Mouse (Mus musculus) forebrain, embryonic 15.5 days (tissue): Measurements from ENCODE around the gene Galm. TPM values are rescaled to one million over a fixed set of nuclear protein-coding genes. Genes with fewer than 3 reads are reported as not detected.

Experiments
- ATAC-seq: fragments of 200-750 bp; cut with Nextera tagmentation; replicated peaks from 2 replicates; pipeline ENCODE4 v1.8.0; 2017; ENCODE audit warnings: mild to moderate bottlenecking, moderate TSS enrichment, moderate library complexity
- H3K27ac ChIP-seq: fragments of 300-500 bp; sonication (generic); replicated peaks from 2 replicates; pipeline ENCODE4 v1.5.1; 2015; ENCODE audit warnings: mild to moderate bottlenecking, inconsistent platforms
- H3K27me3 ChIP-seq: fragments of 300-500 bp; sonication (generic); 2 replicates; pipeline ENCODE4 v1.6.1; 2015; ENCODE audit warnings: inconsistent platforms
- H3K36me3 ChIP-seq: fragments of 300-500 bp; sonication (generic); 2 replicates; pipeline ENCODE4 v1.6.1; 2015; ENCODE audit warnings: mild to moderate bottlenecking, inconsistent platforms
- H3K4me1 ChIP-seq: fragments of 300-500 bp; sonication (generic); 2 replicates; pipeline ENCODE4 v1.6.1; 2015; ENCODE audit warnings: inconsistent platforms
- H3K4me2 ChIP-seq: fragments of 300-500 bp; sonication (generic); replicated peaks from 2 replicates; pipeline ENCODE4 v1.6.1; 2015; ENCODE audit warnings: mild to moderate bottlenecking, inconsistent platforms
- H3K4me3 ChIP-seq: fragments of 300-500 bp; sonication (generic); 2 replicates; pipeline ENCODE4 v1.5.1; 2015; ENCODE audit warnings: mild to moderate bottlenecking, inconsistent platforms
- H3K9ac ChIP-seq: fragments of 300-500 bp; sonication (generic); replicated peaks from 2 replicates; pipeline ENCODE4 v1.6.1; 2015; ENCODE audit warnings: mild to moderate bottlenecking, inconsistent platforms
- H3K9me3 ChIP-seq: fragments of 300-500 bp; sonication (generic); 2 replicates; pipeline ENCODE4 v1.6.1; 2016; ENCODE audit warnings: inconsistent platforms
- WGBS: fragments of 180-500 bp; shearing (Covaris S2); methylation state at CpG from one replicate; pipeline ENCODE4 v1.1.7; 2015; ENCODE audit warnings: mixed read lengths; 5-methylcytosine and 5-hydroxymethylcytosine counted together
- polyA plus RNA-seq: library from polyadenylated mRNA; unstranded; fragments of >200 nt; fragmentation: Nextera tagmentation; extraction: Ambion mirVana; gene quantifications from 2 replicates; pipeline ENCODE4 v1.2.1, GENCODE M21; 2015

The Galm gene
- 2.0 and 2.4 TPM in 2 replicates for polyA plus RNA-seq

DNA sequence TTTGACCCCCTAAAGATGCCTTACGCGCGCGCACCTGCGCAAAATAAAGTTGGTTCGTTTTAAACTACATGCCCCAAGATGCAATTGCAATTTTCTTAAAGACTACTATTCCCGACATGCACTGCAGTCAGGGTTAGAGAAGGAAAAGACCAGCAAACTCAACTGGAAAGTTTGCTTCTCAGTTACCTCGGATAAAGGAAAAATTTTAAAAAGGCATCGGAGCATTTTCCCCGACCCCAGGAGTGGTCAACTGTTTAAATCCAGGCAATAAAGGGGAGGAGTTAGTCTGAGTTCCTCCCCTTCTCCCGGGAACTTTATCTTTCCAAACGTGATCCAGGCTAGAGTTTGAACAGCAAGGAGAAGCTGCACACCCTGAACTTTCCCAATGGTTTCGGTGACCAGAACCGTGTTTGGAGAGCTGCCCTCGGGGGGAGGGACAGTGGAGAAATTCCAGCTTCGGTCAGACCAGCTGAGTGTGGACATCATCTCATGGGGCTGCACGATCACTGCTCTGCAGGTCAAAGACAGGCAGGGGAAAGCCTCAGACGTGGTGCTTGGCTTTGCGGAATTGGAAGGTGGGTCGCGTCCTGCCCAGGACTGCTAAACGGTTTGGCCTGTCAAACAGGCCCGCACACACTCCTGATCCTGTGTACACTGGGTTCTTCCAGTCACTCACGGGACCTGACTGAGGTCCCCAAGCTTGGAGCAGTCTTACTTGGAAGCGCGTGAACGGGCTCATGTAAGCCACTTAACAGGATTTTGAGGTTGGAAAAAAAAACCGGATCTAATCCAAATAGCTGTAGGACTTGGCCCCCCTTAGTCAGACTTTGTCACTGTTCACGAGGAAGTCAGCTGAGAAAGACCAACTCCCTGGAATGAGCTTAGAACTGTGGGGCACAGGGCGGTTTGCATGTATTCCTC, at the start of gene Galm:
TSS of gene Galm (plus strand) at position 141 of the 921 bp plus-strand sequence.
- peak within 1 kb of the TSS; percentile 42 for H3K4me3 ChIP-seq
- H3K27ac ChIP-seq: no peak within 1 kb of the TSS
- H3K36me3 ChIP-seq: no peaks in the 10 kb centered on the region
- peak within 1 kb of the TSS; percentile 53 for H3K4me2 ChIP-seq
- ATAC-seq: peak; percentile 82
- no peaks in the 10 kb centered on the region for H3K9me3 ChIP-seq
- H3K9ac ChIP-seq: 0 out of 2 replicates have a peak within 1 kb of the TSS, but pooled peaks have one; percentile 9
- no peaks in the 10 kb centered on the region for H3K27me3 ChIP-seq
- 3% methylated on average over 30 of the region's 30 CpGs for WGBS
- peaks cover 5% of the 10 kb centered on the region; the same call in 1 of the 2 replicates for H3K4me1 ChIP-seq

- WGBS: 86% methylated on average over 4 of the region's 4 CpGs
- no peaks in the 10 kb centered on the region for H3K4me1 ChIP-seq
- no peaks in the 10 kb centered on the region for H3K9me3 ChIP-seq
- no peak overlapping the region for H3K4me2 ChIP-seq
- ATAC-seq: no peak
- H3K4me3 ChIP-seq: no peak overlapping the region
- no peak overlapping the region for H3K9ac ChIP-seq
- no peak overlapping the region for H3K27ac ChIP-seq
- H3K27me3 ChIP-seq: no peaks in the 10 kb centered on the region
- no peaks in the 10 kb centered on the region for H3K36me3 ChIP-seq
Observed at GRCm38 (mm10) chr17:80078726-80079125, 48.5 kb upstream of the Galm start.

DNA sequence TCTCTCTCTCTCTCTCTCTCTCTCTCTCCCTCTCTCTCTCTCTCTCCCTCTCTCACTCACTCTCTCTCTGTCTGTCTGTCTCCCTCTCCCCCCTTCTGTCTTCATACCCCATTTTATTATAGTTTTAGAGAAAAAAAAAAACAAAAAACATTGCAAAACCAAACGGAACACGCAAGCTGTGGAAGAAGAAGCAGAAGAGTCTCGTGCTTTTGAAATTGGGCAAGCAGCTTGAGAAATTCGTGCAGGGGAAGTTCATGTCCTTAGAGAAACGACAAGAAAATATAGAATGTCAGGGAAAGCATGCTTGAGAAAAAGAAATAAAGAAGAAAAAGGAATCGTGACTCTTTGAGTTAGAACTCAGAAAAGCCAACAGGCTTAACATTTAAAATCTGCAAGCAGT, 44.0 kb upstream of the Galm start:
- ATAC-seq: no peak
- Histone ChIP-seq H3K4me1 (no peaks in the 10 kb centered on the region), H3K4me3 (no peak overlapping the region), H3K27ac (no peak overlapping the region), H3K9me3 (no peaks in the 10 kb centered on the region), H3K9ac (no peak overlapping the region), H3K36me3 (no peaks in the 10 kb centered on the region), H3K4me2 (no peak overlapping the region), H3K27me3 (no peaks in the 10 kb centered on the region)
- WGBS: 81% methylated on average over 6 of the region's 6 CpGs

DNA sequence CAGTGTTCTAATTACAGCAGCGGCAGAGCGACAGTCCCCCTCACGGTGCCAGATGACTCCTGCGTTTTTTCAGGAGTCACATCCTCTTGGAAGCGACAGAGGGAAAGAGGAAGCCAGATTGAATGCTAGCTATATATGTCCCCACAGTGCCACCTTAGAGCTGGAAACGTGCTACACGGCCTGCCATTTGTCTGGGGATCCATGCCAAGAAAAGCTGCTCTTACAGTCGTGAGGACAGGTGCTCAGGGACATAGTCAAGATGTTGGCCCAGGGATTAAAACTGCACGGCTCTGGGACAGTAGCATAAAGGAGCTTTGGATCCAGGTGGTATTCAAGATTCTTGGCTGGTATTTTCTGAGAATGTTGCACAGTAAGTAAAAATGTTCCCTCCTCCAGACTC, 42.8 kb upstream of the Galm start:
- ATAC-seq: no peak
- Histone ChIP-seq H3K9me3 (no peaks in the 10 kb centered on the region), H3K4me1 (no peaks in the 10 kb centered on the region), H3K9ac (no peak overlapping the region), H3K27ac (no peak overlapping the region), H3K36me3 (no peaks in the 10 kb centered on the region), H3K4me2 (no peak overlapping the region), H3K4me3 (no peak overlapping the region), H3K27me3 (no peaks in the 10 kb centered on the region)
- WGBS: 67% methylated on average over 9 of the region's 9 CpGs

- Histone ChIP-seq H3K4me3 (no peak overlapping the region), H3K27me3 (no peaks in the 10 kb centered on the region), H3K27ac (no peak overlapping the region), H3K36me3 (no peaks in the 10 kb centered on the region), H3K4me2 (no peak overlapping the region), H3K9ac (no peak overlapping the region), H3K9me3 (no peaks in the 10 kb centered on the region), H3K4me1 (no peaks in the 10 kb centered on the region)
- ATAC-seq: no peak
- 93% methylated on average over 11 of the region's 11 CpGs for WGBS
Observed at GRCm38 (mm10) chr17:80086591-80086990, 40.7 kb upstream of the Galm start.

- Histone ChIP-seq H3K27me3 (no peaks in the 10 kb centered on the region), H3K9me3 (no peaks in the 10 kb centered on the region), H3K4me2 (no peak overlapping the region), H3K36me3 (no peaks in the 10 kb centered on the region), H3K4me1 (no peaks in the 10 kb centered on the region), H3K9ac (no peak overlapping the region), H3K27ac (no peak overlapping the region), H3K4me3 (no peak overlapping the region)
- 90% methylated on average over 3 of the region's 3 CpGs for WGBS
- no peak for ATAC-seq
Observed at GRCm38 (mm10) chr17:80088168-80088567, 39.1 kb upstream of the Galm start.

DNA sequence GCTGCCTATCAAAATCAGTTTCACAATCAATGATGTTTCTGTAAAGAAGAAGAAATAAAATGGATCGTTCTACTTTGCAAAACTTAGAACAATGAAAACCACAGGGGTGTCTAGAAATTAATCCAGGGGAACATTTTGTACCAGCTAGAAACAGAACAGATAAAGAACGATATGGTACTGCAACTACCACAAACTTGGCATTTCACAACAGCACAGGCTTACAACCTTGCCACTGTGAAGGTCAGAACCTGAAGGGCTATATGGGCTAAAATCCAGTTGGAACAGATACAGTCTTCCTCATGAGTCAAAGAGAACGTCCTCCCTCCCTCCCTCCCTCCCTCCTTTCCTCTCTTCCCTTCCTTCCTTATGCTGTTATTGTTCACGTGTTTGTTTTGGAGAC, 36.7 kb upstream of the Galm start:
- no peak overlapping the region for H3K9ac ChIP-seq
- no peaks in the 10 kb centered on the region for H3K27me3 ChIP-seq
- H3K4me1 ChIP-seq: peaks cover under 1% of the 10 kb centered on the region; the same call in 1 of the 2 replicates
- no peak for ATAC-seq
- no peak overlapping the region for H3K27ac ChIP-seq
- H3K36me3 ChIP-seq: no peaks in the 10 kb centered on the region
- H3K4me2 ChIP-seq: no peak overlapping the region
- 74% methylated on average over 4 of the region's 4 CpGs for WGBS
- H3K9me3 ChIP-seq: no peaks in the 10 kb centered on the region
- H3K4me3 ChIP-seq: no peak overlapping the region

GRCm38 (mm10) chr17:80091879-80092549, 35.3 kb upstream of the Galm start:
- H3K4me2 ChIP-seq: no peak overlapping the region
- ATAC-seq: no peak
- no peaks in the 10 kb centered on the region for H3K27me3 ChIP-seq
- H3K9me3 ChIP-seq: no peaks in the 10 kb centered on the region
- no peaks in the 10 kb centered on the region for H3K36me3 ChIP-seq
- 41% methylated on average over 6 of the region's 6 CpGs for whole genome bisulfite sequencing
- H3K27ac ChIP-seq: no peak overlapping the region
- H3K4me3 ChIP-seq: no peak overlapping the region
- H3K9ac ChIP-seq: no peak overlapping the region
- peaks cover 9% of the 10 kb centered on the region; the same call in 1 of the 2 replicates for H3K4me1 ChIP-seq

- peak; percentile 28; the same call in 1 of the 2 replicates for ATAC-seq
- H3K9ac ChIP-seq: 0 out of 2 replicates have a peak overlapping the region, but pooled peaks have one; percentile 8
- no peaks in the 10 kb centered on the region for H3K36me3 ChIP-seq
- no peak overlapping the region for H3K4me2 ChIP-seq
- 81% methylated on average over 9 of the region's 9 CpGs for WGBS
- H3K4me1 ChIP-seq: peaks cover 9% of the 10 kb centered on the region; the same call in 1 of the 2 replicates
- no peaks in the 10 kb centered on the region for H3K27me3 ChIP-seq
- no peak overlapping the region for H3K27ac ChIP-seq
- H3K4me3 ChIP-seq: no peak overlapping the region
- H3K9me3 ChIP-seq: no peaks in the 10 kb centered on the region
Observed at GRCm38 (mm10) chr17:80095254-80095899, 31.9 kb upstream of the Galm start.

GRCm38 (mm10) chr17:80096043-80096719, 31.1 kb upstream of the Galm start:
- peak; percentile 81 for ATAC-seq
- H3K4me1 ChIP-seq: peaks cover 9% of the 10 kb centered on the region; the same call in 1 of the 2 replicates
- 0 out of 2 replicates have a peak overlapping the region, but pooled peaks have one; percentile 8 for H3K9ac ChIP-seq
- H3K27me3 ChIP-seq: no peaks in the 10 kb centered on the region
- H3K36me3 ChIP-seq: no peaks in the 10 kb centered on the region
- H3K27ac ChIP-seq: no peak overlapping the region
- WGBS: 14% methylated on average over 20 of the region's 20 CpGs
- peak overlapping the region; percentile 31 for H3K4me2 ChIP-seq
- no peaks in the 10 kb centered on the region for H3K9me3 ChIP-seq
- peak overlapping the region; percentile 2; the same call in 1 of the 2 replicates for H3K4me3 ChIP-seq

DNA sequence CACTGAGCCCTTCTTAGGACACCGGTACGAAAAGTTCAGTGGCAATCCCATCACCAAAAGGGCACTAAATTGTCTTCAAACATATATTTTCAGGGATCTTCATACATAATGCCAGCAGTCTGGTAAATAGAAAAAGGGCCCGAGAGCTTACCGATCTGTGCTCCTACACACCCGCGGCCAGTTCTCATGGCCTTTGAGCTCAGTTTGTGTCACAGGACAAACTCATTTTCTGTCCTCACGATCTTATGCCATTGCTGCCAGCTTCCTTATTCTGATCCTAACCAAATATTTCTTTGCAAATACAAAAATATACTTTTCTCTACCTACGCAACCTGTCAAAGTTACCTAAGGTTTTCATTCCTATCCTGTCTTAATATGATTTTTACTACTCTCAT, 30.6 kb upstream of the Galm start:
- no peak for ATAC-seq
- Histone ChIP-seq H3K4me3 (no peak overlapping the region), H3K27ac (no peak overlapping the region), H3K27me3 (no peaks in the 10 kb centered on the region), H3K9ac (no peak overlapping the region), H3K9me3 (no peaks in the 10 kb centered on the region), H3K36me3 (no peaks in the 10 kb centered on the region), H3K4me1 (peaks cover 9% of the 10 kb centered on the region; the same call in 1 of the 2 replicates), H3K4me2 (no peak overlapping the region)
- WGBS: 89% methylated on average over 8 of the region's 8 CpGs
